Comparison of ENCODE assay signal across 18 mouse cellular contexts in genomic region chr13:82974210-82974811, GRCm38 (mm10).
"Had no signal": no experiment of that assay in that cellular context is flagged by ENCODE, and none has a peak within 500 bp of the region (broad histone marks: within the 10 kb centered on the region; RNA-seq: fewer than 3 reads in every experiment).

No protein-coding gene starts in this region.

- H3K9ac ChIP-seq: limb, embryonic 12.5 days; liver, embryonic 13.5 days; liver, postnatal 0 days; lung, embryonic 15.5 days; midbrain, embryonic 12.5 days; neural tube, embryonic 13.5 days; stomach, embryonic 15.5 days had no signal

- H3K4me3 ChIP-seq: layer of hippocampus, adult 2 months; limb, embryonic 12.5 days; liver, embryonic 13.5 days; lung, embryonic 15.5 days; midbrain, embryonic 12.5 days; neural tube, embryonic 13.5 days; stomach, embryonic 15.5 days had no signal

- H3K4me2 ChIP-seq: limb, embryonic 12.5 days; liver, embryonic 13.5 days; lung, embryonic 15.5 days; midbrain, embryonic 12.5 days; neural tube, embryonic 13.5 days; stomach, embryonic 15.5 days had no signal

- DNase-seq: kidney, postnatal 10 days; kidney, postnatal 4 days; layer of hippocampus, postnatal 36 days; liver; liver, embryonic 13.5 days; liver, postnatal 0 days; lung, postnatal 14 days; retina, postnatal 1 day; right cerebral cortex, postnatal 4 days; thymus, postnatal 36 days had no signal

- H3K27ac ChIP-seq: layer of hippocampus, adult 2 months; limb, embryonic 12.5 days; liver, embryonic 13.5 days; lung, embryonic 15.5 days; macrophage; midbrain, embryonic 12.5 days; neural tube, embryonic 13.5 days; stomach, embryonic 15.5 days had no signal

- H3K9me3 ChIP-seq: limb, embryonic 12.5 days; liver, embryonic 13.5 days; lung, embryonic 15.5 days; midbrain, embryonic 12.5 days; neural tube, embryonic 13.5 days; stomach, embryonic 15.5 days had no signal

- H3K27me3 ChIP-seq: limb, embryonic 12.5 days; liver, embryonic 13.5 days; lung, embryonic 15.5 days; midbrain, embryonic 12.5 days; neural tube, embryonic 13.5 days; stomach, embryonic 15.5 days had no signal

- H3K36me3 ChIP-seq: limb, embryonic 12.5 days; liver, embryonic 13.5 days; lung, embryonic 15.5 days; midbrain, embryonic 12.5 days; neural tube, embryonic 13.5 days; stomach, embryonic 15.5 days had no signal

- H3K4me1 ChIP-seq: limb, embryonic 12.5 days; liver, embryonic 13.5 days; lung, embryonic 15.5 days; midbrain, embryonic 12.5 days; neural tube, embryonic 13.5 days; stomach, embryonic 15.5 days had no signal

- ATAC-seq: liver, postnatal 0 days; midbrain, embryonic 16.5 days had no signal
